Mouse (Mus musculus): ENCODE data around the gene Ezh1. TPM values are rescaled to one million over a fixed set of nuclear protein-coding genes. Genes with fewer than 3 reads are reported as not detected.

Gene Ezh1
- polyA plus RNA-seq, 2 experiments from 2014 or later, result 57.3 to 85.6 TPM

- ATAC-seq, result no peak
Observed at GRCm38 (mm10) chr11:101142215-101142967, 83.9 kb downstream of the Ezh1 start.

Other genes starting within 250 kb of the Ezh1 start
- 10 to 100 TPM in 1 of 2 experiments, 1 to 10 TPM in 1; 7.0 to 15.7 TPM for gene Atp6v0a1, start 217.0 kb downstream of the Ezh1 start, polyA plus RNA-seq (2017; shearing (Covaris generic))
- 1 to 10 TPM; 7.6 to 7.9 TPM for gene Naglu, start 156.5 kb downstream of the Ezh1 start, polyA plus RNA-seq (2017; shearing (Covaris generic))
- under 1 TPM in 1 of 2 experiments, not detected in 1; 0.32 TPM for gene Hsd17b1, start 148.1 kb downstream of the Ezh1 start, polyA plus RNA-seq (2017; shearing (Covaris generic))
- gene Coasy, start 143.9 kb downstream of the Ezh1 start, polyA plus RNA-seq (2017; shearing (Covaris generic)), result 10 to 100 TPM; 17.4 to 27.7 TPM
- 10 to 100 TPM; 60.2 to 68.1 TPM for gene Mlx, start 139.2 kb downstream of the Ezh1 start, polyA plus RNA-seq (2017; shearing (Covaris generic))
- 1 to 10 TPM; 8.4 to 9.8 TPM for gene Psmc3ip, start 131.0 kb downstream of the Ezh1 start, polyA plus RNA-seq (2017; shearing (Covaris generic))
- 10 to 100 TPM; 16.1 to 27.9 TPM for gene Retreg3, start 106.6 kb downstream of the Ezh1 start, polyA plus RNA-seq (2017; shearing (Covaris generic))
- 10 to 100 TPM; 24.9 to 34.0 TPM for gene Tubg1, start 106.5 kb downstream of the Ezh1 start, polyA plus RNA-seq (2017; shearing (Covaris generic))
- gene Tubg2, start 70.6 kb downstream of the Ezh1 start, polyA plus RNA-seq (2017; shearing (Covaris generic)), result 1 to 10 TPM; 1.4 to 3.5 TPM
- under 1 TPM in 1 of 2 experiments, not detected in 1; 0.17 TPM for gene Cntnap1, start 55.9 kb downstream of the Ezh1 start, polyA plus RNA-seq (2017; shearing (Covaris generic))
- not detected for gene Plekhh3, start 55.1 kb downstream of the Ezh1 start, polyA plus RNA-seq (2017; shearing (Covaris generic))
- 1 to 10 TPM in 1 of 2 experiments, under 1 TPM in 1; 0.36 to 2.0 TPM for gene Ccr10, start 51.0 kb downstream of the Ezh1 start, polyA plus RNA-seq (2017; shearing (Covaris generic))
- not detected for gene Ramp2, start 19.6 kb upstream of the Ezh1 start, polyA plus RNA-seq (2017; shearing (Covaris generic))
- 100 to 1,000 TPM; 132 to 144 TPM for gene Vps25, start 27.2 kb upstream of the Ezh1 start, polyA plus RNA-seq (2017; shearing (Covaris generic))
- gene Wnk4, start 34.1 kb upstream of the Ezh1 start, polyA plus RNA-seq (2017; shearing (Covaris generic)), result 1 to 10 TPM in 1 of 2 experiments, under 1 TPM in 1; 0.91 to 1.4 TPM
- gene Cntd1, start 52.5 kb upstream of the Ezh1 start, polyA plus RNA-seq (2017; shearing (Covaris generic)), result under 1 TPM in 1 of 2 experiments, not detected in 1; 0.97 TPM
- gene Coa3, start 52.7 kb upstream of the Ezh1 start, polyA plus RNA-seq (2017; shearing (Covaris generic)), result 100 to 1,000 TPM; 132 to 135 TPM
- 10 to 100 TPM; 68.1 to 99.6 TPM for gene Becn1, start 75.8 kb upstream of the Ezh1 start, polyA plus RNA-seq (2017; shearing (Covaris generic))
- gene Psme3, start 89.8 kb upstream of the Ezh1 start, polyA plus RNA-seq (2017; shearing (Covaris generic)), result 10 to 100 TPM; 29.8 to 30.0 TPM
- 1 to 10 TPM; 2.3 to 3.0 TPM for gene Aoc2, start 98.6 kb upstream of the Ezh1 start, polyA plus RNA-seq (2017; shearing (Covaris generic))
- gene Aoc3, start 104.1 kb upstream of the Ezh1 start, polyA plus RNA-seq (2017; shearing (Covaris generic)), result not detected
- gene G6pc, start 141.1 kb upstream of the Ezh1 start, polyA plus RNA-seq (2017; shearing (Covaris generic)), result not detected
- 10 to 100 TPM; 36.2 to 41.6 TPM for gene Aarsd1, start 191.2 kb upstream of the Ezh1 start, polyA plus RNA-seq (2017; shearing (Covaris generic))
- 1 to 10 TPM; 1.3 to 1.8 TPM for gene Gm27029, start 198.3 kb upstream of the Ezh1 start, polyA plus RNA-seq (2017; shearing (Covaris generic))
- gene Rundc1, start 198.6 kb upstream of the Ezh1 start, polyA plus RNA-seq (2017; shearing (Covaris generic)), result 1 to 10 TPM; 8.0 to 8.5 TPM
- gene Ptges3l, start 198.9 kb upstream of the Ezh1 start, polyA plus RNA-seq (2017; shearing (Covaris generic)), result 1 to 10 TPM; 1.7 to 2.1 TPM
- 100 to 1,000 TPM; 407 to 740 TPM for gene Rpl27, start 215.8 kb upstream of the Ezh1 start, polyA plus RNA-seq (2017; shearing (Covaris generic))
- gene Ifi35, start 221.9 kb upstream of the Ezh1 start, polyA plus RNA-seq (2017; shearing (Covaris generic)), result 100 to 1,000 TPM; 174 to 204 TPM
- gene Rnd2, start 238.5 kb upstream of the Ezh1 start, polyA plus RNA-seq (2017; shearing (Covaris generic)), result under 1 TPM in 1 of 2 experiments, not detected in 1; 0.23 TPM
- gene Vat1, start 239.8 kb upstream of the Ezh1 start, polyA plus RNA-seq (2017; shearing (Covaris generic)), result 1 to 10 TPM; 1.1 to 1.5 TPM